Mouse (Mus musculus) bone marrow macrophage, adult 2 months (primary cell): ENCODE measurements around the gene Zfp652.

Experiments used
- CTCF ChIP-seq: IDR thresholded peaks from 2 replicates; pipeline ENCODE4 v1.5.1; 2012; ENCODE audit warnings: low read depth, mild to moderate bottlenecking, low read length, moderate library complexity
- POLR2A ChIP-seq: IDR thresholded peaks from 2 replicates; pipeline ENCODE4 v1.6.1; 2012; ENCODE audit warnings: mild to moderate bottlenecking, low read depth, low read length, borderline replicate concordance

DNA sequence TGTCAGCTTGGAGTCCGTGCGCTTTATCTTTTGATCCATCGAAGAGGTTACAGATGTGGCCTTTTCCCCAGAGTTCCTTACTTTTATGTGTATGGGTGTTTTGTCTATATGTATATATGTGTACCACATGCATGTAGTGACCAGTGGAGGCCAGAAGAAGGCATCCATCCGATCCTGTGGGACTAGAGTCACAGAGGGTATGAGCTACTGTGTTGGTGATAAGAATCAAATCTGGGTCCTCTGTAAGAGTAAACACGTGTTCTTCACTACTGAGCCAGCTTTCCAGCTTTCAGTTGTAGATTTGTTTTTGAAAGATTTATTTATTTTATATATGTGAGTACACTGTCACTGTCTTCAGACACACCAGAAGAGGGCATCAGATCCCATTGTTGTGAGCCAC is 15.5 kb downstream of the Zfp652 start:
- TF ChIP-seq CTCF (no peak), POLR2A (no peak)
